Mouse (Mus musculus): ENCODE results near the gene Zfp950. TPM values are rescaled to one million over a fixed set of nuclear protein-coding genes. Genes with fewer than 3 reads are reported as not detected.
A peak's percentile ranks its signal among the peaks of the same experiment; 100 is the strongest.
"Not testable (repeated sequence)": the region's sequence is repeated elsewhere in the genome, so short reads cannot be mapped to it uniquely, and the experiment has no call there.

Gene Zfp950
- total RNA-seq (2021) (10 to 100 TPM; 33.4 to 39.3 TPM), polyA plus RNA-seq (2012; rRNA removed) (2.0 and 2.4 TPM in 2 replicates)
- long read RNA-seq, full-length matches to known transcripts: 9 of 17 reads
- long read RNA-seq, partial matches to known transcripts: 0 of 17 reads
- long read RNA-seq, other reads (novel, unspliced or antisense): 8 of 17 reads

- DNase-seq: peak; percentile 91
Observed at GRCm38 (mm10) chr19:61140342-61141206, at the start of gene Zfp950. Gene Zfp950 (minus strand): TSS chr19:61140840.

GRCm38 (mm10) chr19:61183590-61183989, 43.0 kb upstream of the Zfp950 start, which contains the start of gene Gm6020:
Gene Gm6020 (plus strand): TSS chr19:61183890.
- not testable (repeated sequence) for DNase-seq

- DNase-seq: peak; percentile 7
Observed at GRCm38 (mm10) chr19:61175756-61176324, 35.2 kb upstream of the Zfp950 start, which contains the start of gene Gm7102. Gene Gm7102 (minus strand): TSS chr19:61176309.

GRCm38 (mm10) chr19:61151701-61152420, 11.2 kb upstream of the Zfp950 start:
- DNase-seq: peak; percentile 41

- DNase-seq: peak; percentile 44
Observed at GRCm38 (mm10) chr19:61151372-61151700, 10.7 kb upstream of the Zfp950 start.

GRCm38 (mm10) chr19:61141299-61141698, 659 bp upstream of the Zfp950 start:
- DNase-seq: no peak

GRCm38 (mm10) chr19:61138655-61139054, 2.0 kb downstream of the Zfp950 start:
- peak; percentile 27 for DNase-seq

GRCm38 (mm10) chr19:61131096-61131495, 9.5 kb downstream of the Zfp950 start:
- DNase-seq: no peak

GRCm38 (mm10) chr19:61110184-61110583, 30.5 kb downstream of the Zfp950 start:
- DNase-seq: no peak

- no peak for DNase-seq
Observed at GRCm38 (mm10) chr19:61097764-61098163, 42.9 kb downstream of the Zfp950 start.

- DNase-seq: peak; percentile 61
Observed at GRCm38 (mm10) chr19:61096776-61097175, 43.9 kb downstream of the Zfp950 start.

GRCm38 (mm10) chr19:61090541-61090940, 50.1 kb downstream of the Zfp950 start:
- no peak for DNase-seq

- no peak for DNase-seq
Observed at GRCm38 (mm10) chr19:61089001-61089400, 51.6 kb downstream of the Zfp950 start.

- peak; percentile 61 for DNase-seq
Observed at GRCm38 (mm10) chr19:61087781-61088180, 52.9 kb downstream of the Zfp950 start.

GRCm38 (mm10) chr19:61085217-61085616, 55.4 kb downstream of the Zfp950 start:
- DNase-seq: no peak

- peak; percentile 90 for DNase-seq
Observed at GRCm38 (mm10) chr19:61084149-61084940, 56.3 kb downstream of the Zfp950 start.

- no peak for DNase-seq
Observed at GRCm38 (mm10) chr19:61083006-61083405, 57.6 kb downstream of the Zfp950 start.

GRCm38 (mm10) chr19:61080251-61080749, 60.3 kb downstream of the Zfp950 start:
- DNase-seq: peak; percentile 55

GRCm38 (mm10) chr19:61078622-61079021, 62.0 kb downstream of the Zfp950 start:
- no peak for DNase-seq

GRCm38 (mm10) chr19:61065011-61065410, 75.6 kb downstream of the Zfp950 start:
- DNase-seq: no peak

GRCm38 (mm10) chr19:61064386-61064785, 76.3 kb downstream of the Zfp950 start:
- DNase-seq: no peak
